Mouse (Mus musculus) testis, adult 2 months (tissue): ENCODE measurements around the gene Glod4. TPM values are rescaled to one million over a fixed set of nuclear protein-coding genes. Genes with fewer than 3 reads are reported as not detected.

Experiments
- H3K27ac ChIP-seq: fragments of 200-500 bp; 2 replicates; pipeline ENCODE4 v1.5.1; 2012; ENCODE audit warnings: low read depth, low read length; ENCODE audit not compliant: control insufficient read depth, insufficient read depth
- H3K27me3 ChIP-seq: fragments of 200-500 bp; 2 replicates; pipeline ENCODE4 v1.6.1; 2012; ENCODE audit warnings: mild to moderate bottlenecking, low read length, moderate library complexity; ENCODE audit not compliant: control insufficient read depth, insufficient read depth
- H3K36me3 ChIP-seq: fragments of 200-500 bp; 2 replicates; pipeline ENCODE4 v1.6.1; 2012; ENCODE audit warnings: mild to moderate bottlenecking, low read length; ENCODE audit not compliant: control insufficient read depth, insufficient read depth
- H3K4me1 ChIP-seq: fragments of 200-500 bp; 2 replicates; pipeline ENCODE4 v1.6.1; 2012; ENCODE audit warnings: low read length; ENCODE audit not compliant: control insufficient read depth, insufficient read depth
- H3K4me3 ChIP-seq: fragments of 200-500 bp; 2 replicates; pipeline ENCODE4 v1.5.1; 2012; ENCODE audit warnings: low read depth, mild to moderate bottlenecking, low read length, moderate library complexity, mixed read lengths; ENCODE audit not compliant: control insufficient read depth
- CTCF ChIP-seq: fragments of 200-500 bp; IDR thresholded peaks from 2 replicates; pipeline ENCODE4 v1.5.1; 2012; ENCODE audit warnings: low read depth, mild to moderate bottlenecking, inconsistent platforms, low read length, moderate library complexity; ENCODE audit not compliant: control insufficient read depth, insufficient read depth, insufficient replicate concordance
- POLR2A ChIP-seq: fragments of 200-500 bp; IDR thresholded peaks from 2 replicates; pipeline ENCODE4 v1.6.1; 2012; ENCODE audit warnings: low read depth, mild to moderate bottlenecking, inconsistent platforms, low read length, moderate library complexity; ENCODE audit not compliant: control insufficient read depth
- polyA plus RNA-seq: library from polyadenylated mRNA; depleted of rRNA; stranded (reverse); fragments of >200 nt; gene quantifications from 2 replicates; pipeline ENCODE4 v1.2.3, GENCODE M21; 2012; rRNA removed

Gene Glod4
- polyA plus RNA-seq, 1 experiment, result 9.4 TPM

DNA sequence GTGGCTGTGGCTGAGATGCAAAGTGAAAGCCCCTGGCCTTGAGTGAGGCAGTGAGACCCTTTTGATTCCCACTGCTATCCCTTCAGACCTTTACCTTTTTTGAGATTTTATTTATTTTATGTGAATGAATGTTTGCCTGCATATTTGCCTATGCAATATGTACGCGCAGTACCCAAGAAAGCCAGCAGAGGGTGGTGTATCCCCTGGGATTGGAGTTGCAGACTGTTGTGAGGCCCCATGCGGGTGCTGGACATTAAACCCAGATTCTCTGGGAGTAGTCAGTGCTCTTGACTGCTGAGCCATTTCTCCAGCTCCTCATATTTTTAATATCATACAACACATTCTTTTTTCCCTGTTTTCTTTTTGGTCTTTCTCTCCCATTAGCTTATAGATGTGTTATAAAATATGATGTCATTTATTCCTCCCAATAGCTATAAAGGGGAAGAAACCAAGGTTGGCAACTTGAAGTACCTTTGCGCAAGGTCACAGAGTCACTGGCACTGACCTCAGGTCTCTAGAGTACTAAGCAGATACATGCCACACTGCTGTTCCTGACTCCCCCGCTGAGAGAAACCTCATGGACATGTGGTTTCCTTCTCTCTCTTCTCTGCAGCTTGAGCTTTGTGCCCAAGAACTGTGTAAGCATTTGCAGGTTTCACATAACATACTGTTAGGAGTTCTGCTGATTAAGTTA, 157.5 kb downstream of the Glod4 start:
- Histone ChIP-seq H3K27ac (no peak overlapping the region), H3K27me3 (no peaks in the 10 kb centered on the region), H3K4me1 (no peaks in the 10 kb centered on the region), H3K36me3 (no peaks in the 10 kb centered on the region; the same call in 1 of the 2 replicates), H3K4me3 (no peak overlapping the region)
- no peak for TF ChIP-seq POLR2A
- TF ChIP-seq CTCF, result peak; percentile 53; the same call in 1 of the 2 replicates

DNA sequence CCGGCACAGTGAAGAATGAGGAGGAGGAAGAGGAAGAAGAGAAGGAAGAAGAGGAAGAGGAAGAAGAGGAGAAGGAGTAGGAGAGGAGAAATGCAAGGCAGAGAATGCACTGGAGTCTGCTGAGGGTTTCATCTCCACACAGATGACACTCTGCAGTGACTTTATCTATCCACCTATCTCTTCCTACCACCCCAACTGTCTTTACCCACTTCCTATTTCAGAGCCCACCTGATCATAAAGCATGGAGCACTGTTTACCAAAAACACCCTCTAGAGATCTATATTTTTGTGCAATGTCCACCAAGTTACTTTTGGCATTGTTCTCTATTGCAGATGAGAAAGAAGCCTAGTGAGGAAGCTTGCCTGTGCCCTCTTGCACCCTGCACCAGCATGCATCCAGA, 158.6 kb downstream of the Glod4 start:
- TF ChIP-seq CTCF (no peak), POLR2A (no peak)
- no peaks in the 10 kb centered on the region for H3K4me1 ChIP-seq
- H3K4me3 ChIP-seq, result no peak overlapping the region
- H3K27ac ChIP-seq, result no peak overlapping the region
- H3K27me3 ChIP-seq, result no peaks in the 10 kb centered on the region
- no peaks in the 10 kb centered on the region; the same call in 1 of the 2 replicates for H3K36me3 ChIP-seq

DNA sequence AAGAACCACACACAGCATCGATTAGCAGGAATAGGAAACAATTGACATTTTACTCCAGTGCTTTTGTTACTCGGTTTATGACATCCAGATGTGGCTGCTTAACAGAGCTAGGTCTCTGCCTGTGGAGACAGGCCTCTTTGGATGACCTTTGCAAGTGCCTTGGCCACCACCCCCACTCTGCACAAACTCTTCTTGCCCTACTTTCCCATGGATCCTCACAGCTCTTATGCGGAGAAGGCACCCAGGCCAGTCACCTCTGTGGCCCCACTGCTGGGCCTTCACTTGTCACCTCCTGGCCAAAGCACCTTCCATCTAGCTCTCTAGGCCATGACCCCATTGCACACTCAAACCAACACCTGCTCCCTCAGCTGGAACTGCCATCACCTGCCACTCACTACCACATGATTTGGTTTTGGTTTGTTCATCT, 159.6 kb downstream of the Glod4 start:
- Histone ChIP-seq H3K4me1 (no peaks in the 10 kb centered on the region), H3K4me3 (no peak overlapping the region), H3K27me3 (no peaks in the 10 kb centered on the region), H3K27ac (no peak overlapping the region), H3K36me3 (no peaks in the 10 kb centered on the region; the same call in 1 of the 2 replicates)
- no peak for TF ChIP-seq CTCF
- no peak for TF ChIP-seq POLR2A

- no peak overlapping the region for H3K4me3 ChIP-seq
Measured at GRCm38 (mm10) chr11:76081048-76081640, 162.4 kb downstream of the Glod4 start.

GRCm38 (mm10) chr11:76080293-76080692, 163.2 kb downstream of the Glod4 start:
- H3K4me3 ChIP-seq, result no peak overlapping the region
- TF ChIP-seq CTCF (no peak), POLR2A (no peak)
- H3K27ac ChIP-seq, result no peak overlapping the region
- no peaks in the 10 kb centered on the region for H3K27me3 ChIP-seq
- H3K4me1 ChIP-seq, result no peaks in the 10 kb centered on the region
- H3K36me3 ChIP-seq, result no peaks in the 10 kb centered on the region; the same call in 1 of the 2 replicates

More at GRCm38 (mm10) chr11:76081048-76081640, 162.4 kb downstream of the Glod4 start:
- H3K4me1 ChIP-seq, result no peaks in the 10 kb centered on the region
- H3K27me3 ChIP-seq, result no peaks in the 10 kb centered on the region
- H3K27ac ChIP-seq, result no peak overlapping the region
- TF ChIP-seq CTCF (no peak), POLR2A (no peak)
- no peaks in the 10 kb centered on the region; the same call in 1 of the 2 replicates for H3K36me3 ChIP-seq

- TF ChIP-seq CTCF (no peak), POLR2A (no peak)
- H3K4me1 ChIP-seq, result no peaks in the 10 kb centered on the region
- H3K36me3 ChIP-seq, result no peaks in the 10 kb centered on the region; the same call in none of the 2 replicates
- no peaks in the 10 kb centered on the region for H3K27me3 ChIP-seq
- no peak overlapping the region for H3K4me3 ChIP-seq
- no peak overlapping the region for H3K27ac ChIP-seq
Measured at GRCm38 (mm10) chr11:76077341-76077740, 166.2 kb downstream of the Glod4 start.

GRCm38 (mm10) chr11:76074296-76075093, 169.0 kb downstream of the Glod4 start:
- H3K27ac ChIP-seq, result no peak overlapping the region
- no peak overlapping the region for H3K4me3 ChIP-seq
- no peaks in the 10 kb centered on the region; the same call in 1 of the 2 replicates for H3K36me3 ChIP-seq
- no peaks in the 10 kb centered on the region for H3K4me1 ChIP-seq
- no peak for TF ChIP-seq CTCF
- no peak for TF ChIP-seq POLR2A
- H3K27me3 ChIP-seq, result no peaks in the 10 kb centered on the region

Other genes starting within 250 kb of the Glod4 start
- gene 1700016K19Rik, start 243.8 kb downstream of the Glod4 start, polyA plus RNA-seq, result 287 and 288 TPM in 2 replicates
- 0.64 and 0.77 TPM in 2 replicates for gene Rflnb, start 215.9 kb downstream of the Glod4 start, polyA plus RNA-seq
- 11.5 and 11.7 TPM in 2 replicates for gene Vps53, start 64.1 kb downstream of the Glod4 start, polyA plus RNA-seq
- gene Fam57a, start 64.1 kb downstream of the Glod4 start, polyA plus RNA-seq, result 2.4 and 3.2 TPM in 2 replicates
- 2,170 and 2,532 TPM in 2 replicates for gene Dbil5, start 26.1 kb downstream of the Glod4 start, polyA plus RNA-seq
- 39.6 and 40.8 TPM in 2 replicates for gene Gemin4, start 26.1 kb downstream of the Glod4 start, polyA plus RNA-seq
- gene Mrm3, start within 50 bp of the Glod4 start, polyA plus RNA-seq, result 3.0 and 4.3 TPM in 2 replicates
- 83.2 and 84.0 TPM in 2 replicates for gene Nxn, start 155.4 kb upstream of the Glod4 start, polyA plus RNA-seq
- 7.5 and 8.6 TPM in 2 replicates for gene Timm22, start 163.2 kb upstream of the Glod4 start, polyA plus RNA-seq